Mouse (Mus musculus) hindbrain, embryonic 10.5 days (tissue): ENCODE results near the gene Hmga2. TPM values are rescaled to one million over a fixed set of nuclear protein-coding genes. Genes with fewer than 3 reads are reported as not detected.

Experiments
- DNase-seq: peaks from one replicate; pipeline ENCODE4 v3.0.0-alpha.2; 2017; ENCODE audit warnings: low spot score
- H3K27ac ChIP-seq: fragments of 300-500 bp; sonication (generic); 2 replicates; pipeline ENCODE4 v1.5.1; 2016; ENCODE audit warnings: mild to moderate bottlenecking, moderate library complexity
- H3K27me3 ChIP-seq: fragments of 300-500 bp; sonication (generic); 2 replicates; pipeline ENCODE4 v1.6.1; 2016; ENCODE audit warnings: mild to moderate bottlenecking; ENCODE audit not compliant: poor library complexity, insufficient read depth, severe bottlenecking
- H3K36me3 ChIP-seq: fragments of 300-500 bp; sonication (generic); 2 replicates; pipeline ENCODE4 v1.6.1; 2016; ENCODE audit warnings: mild to moderate bottlenecking, moderate library complexity
- H3K4me1 ChIP-seq: fragments of 300-500 bp; sonication (generic); replicated peaks from 2 replicates; pipeline ENCODE4 v1.6.1; 2016; ENCODE audit warnings: mild to moderate bottlenecking
- H3K4me3 ChIP-seq: fragments of 300-500 bp; sonication (generic); 2 replicates; pipeline ENCODE4 v1.5.1; 2016; ENCODE audit warnings: mild to moderate bottlenecking, moderate library complexity
- H3K9me3 ChIP-seq: fragments of 300-500 bp; sonication (generic); 2 replicates; pipeline ENCODE4 v1.6.1; 2016; ENCODE audit warnings: mild to moderate bottlenecking, moderate library complexity
- WGBS: fragments of 180-500 bp; shearing (Covaris S2); methylation state at CpG from one replicate; pipeline ENCODE4 v1.1.7; 2016; 5-methylcytosine and 5-hydroxymethylcytosine counted together
- polyA plus RNA-seq: library from polyadenylated mRNA; unstranded; fragments of >200 nt; fragmentation: Nextera tagmentation; extraction: Ambion mirVana; gene quantifications from 2 replicates; pipeline ENCODE4 v1.2.1, GENCODE M21; 2016

Hmga2 gene
- 30.6 and 49.7 TPM in 2 replicates for polyA plus RNA-seq

GRCm38 (mm10) chr10:120475601-120476515, at the start of gene Hmga2:
Hmga2 (minus strand) TSS chr10:120476469.
- Histone ChIP-seq H3K27ac (peak within 1 kb of the TSS; percentile 99), H3K4me1 (peaks cover 49% of the 10 kb centered on the region), H3K9me3 (no peaks in the 10 kb centered on the region), H3K4me3 (peak within 1 kb of the TSS; percentile 90), H3K36me3 (peaks cover 7% of the 10 kb centered on the region; the same call in 1 of the 2 replicates), H3K27me3 (no peaks in the 10 kb centered on the region)
- DNase-seq: no peak
- WGBS: under 1% methylated on average over 99 of the region's 99 CpGs

- 85% methylated on average over 2 of the region's 2 CpGs for WGBS
- no peaks in the 10 kb centered on the region for H3K36me3 ChIP-seq
- peaks cover 8% of the 10 kb centered on the region; the same call in 1 of the 2 replicates for H3K4me1 ChIP-seq
- H3K27ac ChIP-seq: no peak overlapping the region
- no peaks in the 10 kb centered on the region for H3K27me3 ChIP-seq
- DNase-seq: no peak
- no peak overlapping the region for H3K4me3 ChIP-seq
- H3K9me3 ChIP-seq: 0 out of 2 replicates have a peak, but pooled peaks cover 5% of the 10 kb centered on the region
These were observed 46.7 kb upstream of the Hmga2 start for GRCm38 (mm10) chr10:120522959-120523358.

DNA sequence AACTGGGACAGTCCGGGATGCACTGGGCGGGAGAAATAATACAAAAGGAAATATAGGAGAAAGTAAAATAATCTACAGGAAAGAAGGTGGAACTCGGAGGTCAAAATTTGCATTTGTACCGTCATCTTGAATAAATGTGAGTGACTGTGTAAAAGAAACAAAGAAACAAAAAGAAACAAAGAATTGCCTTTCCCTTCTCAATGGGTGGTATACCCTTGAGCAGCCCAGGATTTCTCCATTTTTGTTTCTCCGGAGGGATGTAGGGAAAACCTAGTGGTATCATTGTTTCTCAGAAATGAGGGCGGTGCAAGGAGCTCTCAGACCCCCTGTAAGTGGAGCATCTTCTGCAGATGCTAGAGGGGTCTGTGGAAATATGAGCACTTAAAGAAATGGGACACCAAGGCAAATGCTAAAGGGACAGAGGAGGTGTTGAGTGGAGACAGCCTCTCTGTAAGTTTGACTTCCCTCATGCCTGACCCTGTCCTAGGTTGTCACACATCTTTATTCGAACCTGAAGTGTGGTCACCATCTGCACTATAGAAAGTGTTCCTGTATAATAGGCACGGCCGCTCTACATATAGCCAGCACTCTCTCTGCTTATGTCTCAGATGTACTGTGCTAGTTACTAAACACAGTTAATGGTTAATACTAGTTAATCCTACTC, 45.8 kb upstream of the Hmga2 start:
- no peak overlapping the region for H3K4me3 ChIP-seq
- H3K27ac ChIP-seq: no peak overlapping the region
- H3K9me3 ChIP-seq: 0 out of 2 replicates have a peak, but pooled peaks cover 5% of the 10 kb centered on the region
- DNase-seq: no peak
- H3K36me3 ChIP-seq: no peaks in the 10 kb centered on the region
- H3K27me3 ChIP-seq: no peaks in the 10 kb centered on the region
- WGBS: 65% methylated on average over 9 of the region's 9 CpGs
- H3K4me1 ChIP-seq: peaks cover 8% of the 10 kb centered on the region; the same call in 1 of the 2 replicates

DNA sequence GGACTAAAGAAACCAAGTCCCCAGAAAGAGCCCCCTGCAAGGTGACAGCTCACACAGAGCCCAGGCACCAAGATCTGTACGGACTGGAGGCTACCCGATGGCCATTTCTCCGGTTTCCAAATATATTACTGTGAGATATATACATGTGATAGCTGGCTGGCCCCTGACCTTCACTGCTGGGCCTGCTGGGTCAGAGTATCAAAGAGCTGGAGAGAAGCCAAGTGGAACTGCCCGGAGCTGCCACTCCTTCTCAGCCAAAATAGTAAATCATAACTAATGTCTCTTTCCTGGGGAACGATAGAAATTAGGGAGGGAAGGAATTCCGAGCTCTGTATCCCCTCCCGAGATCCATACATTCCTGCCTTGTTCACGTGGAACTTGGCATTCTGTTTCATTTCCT, 40.0 kb upstream of the Hmga2 start:
- H3K27me3 ChIP-seq: no peaks in the 10 kb centered on the region
- no peaks in the 10 kb centered on the region for H3K36me3 ChIP-seq
- DNase-seq: no peak
- H3K4me1 ChIP-seq: peaks cover 8% of the 10 kb centered on the region; the same call in 1 of the 2 replicates
- 62% methylated on average over 8 of the region's 8 CpGs for WGBS
- no peak overlapping the region for H3K27ac ChIP-seq
- 0 out of 2 replicates have a peak, but pooled peaks cover 5% of the 10 kb centered on the region for H3K9me3 ChIP-seq
- H3K4me3 ChIP-seq: no peak overlapping the region

- Histone ChIP-seq H3K27ac (no peak overlapping the region), H3K4me3 (no peak overlapping the region), H3K27me3 (no peaks in the 10 kb centered on the region), H3K36me3 (no peaks in the 10 kb centered on the region), H3K9me3 (no peaks in the 10 kb centered on the region), H3K4me1 (peaks cover 8% of the 10 kb centered on the region; the same call in 1 of the 2 replicates)
- 78% methylated on average over 9 of the region's 9 CpGs for WGBS
- no peak for DNase-seq
These were observed 37.5 kb upstream of the Hmga2 start for GRCm38 (mm10) chr10:120513721-120514120.

DNA sequence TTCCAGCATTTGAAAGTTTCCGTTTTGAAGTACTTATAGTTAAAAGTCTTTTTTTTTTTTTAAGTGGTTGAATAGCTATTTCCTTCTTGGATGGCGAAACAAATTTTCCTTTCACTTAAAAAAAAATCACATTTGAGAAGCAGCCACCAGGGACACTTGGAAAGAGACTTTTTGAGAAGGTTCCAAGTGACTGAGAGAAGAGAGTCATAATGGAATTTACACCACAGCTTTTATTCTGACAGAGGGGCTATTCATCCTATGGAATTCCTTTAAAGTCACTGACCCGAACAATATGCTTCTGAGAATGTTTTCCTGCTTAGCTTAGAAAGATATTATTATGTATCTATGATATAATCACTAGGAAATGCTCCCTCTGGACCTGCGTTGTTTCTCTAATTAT, 36.7 kb upstream of the Hmga2 start:
- H3K36me3 ChIP-seq: no peaks in the 10 kb centered on the region
- DNase-seq: no peak
- no peaks in the 10 kb centered on the region for H3K9me3 ChIP-seq
- H3K27me3 ChIP-seq: no peaks in the 10 kb centered on the region
- peaks cover 8% of the 10 kb centered on the region; the same call in 1 of the 2 replicates for H3K4me1 ChIP-seq
- H3K27ac ChIP-seq: no peak overlapping the region
- no peak overlapping the region for H3K4me3 ChIP-seq
- 63% methylated on average over 4 of the region's 4 CpGs for WGBS

DNA sequence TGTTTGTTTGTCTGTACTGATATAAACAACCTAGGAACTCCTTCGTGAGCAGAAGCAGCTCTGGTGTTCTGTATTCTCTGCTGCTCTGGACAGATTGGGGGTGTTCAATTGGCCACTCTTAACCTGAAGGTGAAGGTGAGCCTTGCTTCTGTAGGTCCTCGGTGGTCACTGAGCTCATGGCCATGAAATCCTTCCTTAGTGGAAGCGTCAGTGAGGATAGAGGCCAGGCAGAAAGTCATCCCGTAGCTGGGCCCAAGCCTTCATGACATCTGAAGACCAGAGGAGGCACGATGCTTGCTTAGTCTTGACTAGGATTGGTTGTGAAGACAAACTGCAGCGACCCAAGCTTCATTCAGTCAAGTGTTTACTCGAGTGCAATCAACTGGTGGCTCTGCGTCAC, 35.9 kb upstream of the Hmga2 start:
- WGBS: 92% methylated on average over 8 of the region's 8 CpGs
- no peak overlapping the region for H3K4me3 ChIP-seq

DNA sequence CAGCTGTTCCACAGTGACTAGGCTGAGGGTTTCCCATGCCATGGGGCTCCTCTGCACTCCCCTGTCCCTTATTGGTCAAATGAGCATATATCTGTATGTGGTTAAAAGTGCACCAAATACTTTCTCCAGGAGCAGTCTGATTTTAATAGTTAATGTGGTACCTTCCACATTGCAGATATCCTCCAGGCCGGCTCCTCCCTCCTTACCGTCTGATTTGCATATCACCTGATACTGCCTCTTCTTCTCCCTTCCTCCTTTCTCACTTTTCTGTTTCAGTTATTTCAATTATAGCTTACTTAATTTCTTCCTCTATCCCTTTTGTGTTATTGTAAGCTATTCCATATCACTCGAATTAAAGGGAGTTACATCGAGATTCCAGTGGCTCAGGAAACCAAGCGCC, 27.7 kb upstream of the Hmga2 start:
- no peak for DNase-seq
- H3K4me3 ChIP-seq: no peak overlapping the region
- H3K27me3 ChIP-seq: no peaks in the 10 kb centered on the region
- no peaks in the 10 kb centered on the region for H3K36me3 ChIP-seq
- no peaks in the 10 kb centered on the region for H3K9me3 ChIP-seq
- no peaks in the 10 kb centered on the region for H3K4me1 ChIP-seq
- 91% methylated on average over 5 of the region's 5 CpGs for WGBS
- no peak overlapping the region for H3K27ac ChIP-seq

More for the DNA sequence above, 35.9 kb upstream of the Hmga2 start:
- DNase-seq: no peak
- H3K4me1 ChIP-seq: peaks cover 8% of the 10 kb centered on the region; the same call in 1 of the 2 replicates
- H3K36me3 ChIP-seq: no peaks in the 10 kb centered on the region
- no peaks in the 10 kb centered on the region for H3K9me3 ChIP-seq
- no peak overlapping the region for H3K27ac ChIP-seq
- no peaks in the 10 kb centered on the region for H3K27me3 ChIP-seq

DNA sequence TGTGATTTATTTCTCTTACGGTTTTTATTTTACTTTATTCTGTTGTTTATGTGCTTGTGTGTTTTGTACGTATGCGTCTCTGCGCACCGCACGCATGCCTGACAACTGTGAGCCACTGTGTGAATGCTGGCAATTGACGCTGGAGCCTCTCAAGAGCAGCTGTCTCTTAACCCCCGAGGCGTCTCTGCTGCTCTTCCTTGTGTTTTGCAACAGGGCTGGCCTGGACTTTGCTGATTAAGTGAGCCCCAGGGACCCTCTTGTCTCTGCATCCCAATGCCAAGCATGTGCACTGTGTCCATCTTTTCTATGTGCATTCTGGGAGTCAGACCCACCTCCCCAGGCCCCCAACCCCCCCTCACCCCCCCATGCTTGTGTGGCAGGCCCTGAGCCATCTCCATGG, 24.5 kb upstream of the Hmga2 start:
- H3K27me3 ChIP-seq: no peaks in the 10 kb centered on the region
- peak; percentile 20 for DNase-seq
- H3K36me3 ChIP-seq: no peaks in the 10 kb centered on the region
- H3K4me3 ChIP-seq: no peak overlapping the region
- no peaks in the 10 kb centered on the region for H3K9me3 ChIP-seq
- WGBS: 71% methylated on average over 9 of the region's 9 CpGs
- no peaks in the 10 kb centered on the region for H3K4me1 ChIP-seq
- no peak overlapping the region for H3K27ac ChIP-seq

DNA sequence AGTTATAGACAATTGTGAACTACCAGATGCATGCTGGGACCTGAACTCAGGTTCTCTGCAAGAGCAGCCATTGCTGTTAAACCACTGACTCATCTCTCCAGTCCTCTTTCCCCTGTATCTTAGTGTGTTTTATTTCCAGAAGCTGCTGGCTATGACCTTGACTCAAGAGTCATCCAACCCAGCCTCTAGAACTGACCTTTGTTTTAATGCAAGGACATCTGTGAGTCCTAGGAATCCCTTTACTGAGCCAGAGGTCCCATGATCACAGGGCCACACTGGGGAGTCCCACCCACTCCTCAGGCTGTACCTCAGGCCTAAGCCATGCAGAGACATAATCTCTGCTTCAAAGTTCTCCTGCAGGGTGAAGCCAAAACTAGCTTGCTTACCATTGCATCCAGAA, 21.8 kb upstream of the Hmga2 start:
- no peak overlapping the region for H3K4me3 ChIP-seq
- no peaks in the 10 kb centered on the region for H3K9me3 ChIP-seq
- no peak overlapping the region for H3K27ac ChIP-seq
- 0 out of 2 replicates have a peak, but pooled peaks cover 3% of the 10 kb centered on the region for H3K4me1 ChIP-seq
- DNase-seq: no peak
- no peaks in the 10 kb centered on the region for H3K36me3 ChIP-seq
- no peaks in the 10 kb centered on the region for H3K27me3 ChIP-seq

DNA sequence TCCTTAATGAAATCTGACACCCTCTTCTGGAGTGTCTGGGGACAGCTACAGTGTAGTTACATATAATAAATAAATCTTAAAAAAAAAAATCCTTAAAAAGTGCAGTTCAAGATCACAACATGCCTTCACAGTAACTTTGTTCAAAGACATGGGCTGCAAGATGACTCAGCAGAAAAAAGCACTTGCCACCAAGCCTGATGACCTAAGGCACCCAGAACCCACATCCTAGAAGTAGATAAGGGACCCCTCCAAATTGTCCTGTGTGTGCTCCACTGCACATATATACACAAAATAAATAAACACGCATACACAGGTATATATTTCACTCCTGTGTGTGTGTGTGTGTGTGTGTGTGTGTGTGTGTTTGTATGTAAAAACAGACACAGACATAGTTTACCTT, 18.4 kb upstream of the Hmga2 start:
- DNase-seq: no peak
- Histone ChIP-seq H3K36me3 (no peaks in the 10 kb centered on the region), H3K4me1 (0 out of 2 replicates have a peak, but pooled peaks cover 3% of the 10 kb centered on the region), H3K9me3 (no peaks in the 10 kb centered on the region), H3K27ac (no peak overlapping the region), H3K4me3 (no peak overlapping the region), H3K27me3 (no peaks in the 10 kb centered on the region)
- 93% methylated on average over 1 of the region's 1 CpGs for WGBS

DNA sequence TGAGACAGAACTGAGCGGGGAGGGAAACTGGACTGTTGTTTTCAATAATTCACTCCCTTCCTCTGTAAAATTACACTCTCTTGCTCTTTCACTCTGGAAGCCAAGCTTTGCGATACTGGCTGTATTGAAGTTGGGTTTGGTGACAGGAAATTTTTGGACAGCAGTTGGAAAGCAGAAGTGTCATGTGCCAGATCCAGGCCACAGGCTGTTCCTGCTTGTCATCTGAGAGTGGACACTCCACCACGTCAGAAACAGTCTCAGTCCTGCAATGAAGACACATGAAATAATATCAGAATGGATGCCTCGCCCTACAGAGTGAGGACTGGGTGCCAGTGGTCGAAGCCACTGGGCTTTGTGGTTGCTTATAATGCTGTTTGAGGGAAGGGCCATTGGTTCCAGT, 15.2 kb upstream of the Hmga2 start:
- H3K36me3 ChIP-seq: no peaks in the 10 kb centered on the region
- H3K4me3 ChIP-seq: no peak overlapping the region
- H3K27me3 ChIP-seq: no peaks in the 10 kb centered on the region
- H3K9me3 ChIP-seq: peaks cover 11% of the 10 kb centered on the region
- no peak for DNase-seq
- H3K27ac ChIP-seq: no peak overlapping the region
- 88% methylated on average over 5 of the region's 5 CpGs for WGBS
- 0 out of 2 replicates have a peak, but pooled peaks cover 3% of the 10 kb centered on the region for H3K4me1 ChIP-seq

GRCm38 (mm10) chr10:120489611-120490010, 13.3 kb upstream of the Hmga2 start:
- no peak overlapping the region for H3K4me3 ChIP-seq
- no peak overlapping the region for H3K27ac ChIP-seq
- no peak for DNase-seq
- H3K9me3 ChIP-seq: peaks cover 11% of the 10 kb centered on the region
- 0 out of 2 replicates have a peak, but pooled peaks cover 3% of the 10 kb centered on the region for H3K4me1 ChIP-seq
- no peaks in the 10 kb centered on the region for H3K27me3 ChIP-seq
- no peaks in the 10 kb centered on the region for H3K36me3 ChIP-seq
- 86% methylated on average over 3 of the region's 3 CpGs for whole genome bisulfite sequencing
